Mouse (Mus musculus) testis, adult 2 months (tissue): Measurements from ENCODE around the gene Hoxd4. TPM values are rescaled to one million over a fixed set of nuclear protein-coding genes. Genes with fewer than 3 reads are reported as not detected.

Source experiments
- H3K27ac ChIP-seq: fragments of 200-500 bp; 2 replicates; pipeline ENCODE4 v1.5.1; 2012; ENCODE audit warnings: low read depth, low read length; ENCODE audit not compliant: control insufficient read depth, insufficient read depth
- H3K27me3 ChIP-seq: fragments of 200-500 bp; 2 replicates; pipeline ENCODE4 v1.6.1; 2012; ENCODE audit warnings: mild to moderate bottlenecking, low read length, moderate library complexity; ENCODE audit not compliant: control insufficient read depth, insufficient read depth
- H3K36me3 ChIP-seq: fragments of 200-500 bp; 2 replicates; pipeline ENCODE4 v1.6.1; 2012; ENCODE audit warnings: mild to moderate bottlenecking, low read length; ENCODE audit not compliant: control insufficient read depth, insufficient read depth
- H3K4me1 ChIP-seq: fragments of 200-500 bp; 2 replicates; pipeline ENCODE4 v1.6.1; 2012; ENCODE audit warnings: low read length; ENCODE audit not compliant: control insufficient read depth, insufficient read depth
- H3K4me3 ChIP-seq: fragments of 200-500 bp; 2 replicates; pipeline ENCODE4 v1.5.1; 2012; ENCODE audit warnings: low read depth, mild to moderate bottlenecking, low read length, moderate library complexity, mixed read lengths; ENCODE audit not compliant: control insufficient read depth
- CTCF ChIP-seq: fragments of 200-500 bp; IDR thresholded peaks from 2 replicates; pipeline ENCODE4 v1.5.1; 2012; ENCODE audit warnings: low read depth, mild to moderate bottlenecking, inconsistent platforms, low read length, moderate library complexity; ENCODE audit not compliant: control insufficient read depth, insufficient read depth, insufficient replicate concordance
- POLR2A ChIP-seq: fragments of 200-500 bp; IDR thresholded peaks from 2 replicates; pipeline ENCODE4 v1.6.1; 2012; ENCODE audit warnings: low read depth, mild to moderate bottlenecking, inconsistent platforms, low read length, moderate library complexity; ENCODE audit not compliant: control insufficient read depth
- polyA plus RNA-seq: library from polyadenylated mRNA; depleted of rRNA; stranded (reverse); fragments of >200 nt; gene quantifications from 2 replicates; pipeline ENCODE4 v1.2.3, GENCODE M21; 2012; rRNA removed

The Hoxd4 gene
- 3.3 and 5.3 TPM in 2 replicates for polyA plus RNA-seq

DNA sequence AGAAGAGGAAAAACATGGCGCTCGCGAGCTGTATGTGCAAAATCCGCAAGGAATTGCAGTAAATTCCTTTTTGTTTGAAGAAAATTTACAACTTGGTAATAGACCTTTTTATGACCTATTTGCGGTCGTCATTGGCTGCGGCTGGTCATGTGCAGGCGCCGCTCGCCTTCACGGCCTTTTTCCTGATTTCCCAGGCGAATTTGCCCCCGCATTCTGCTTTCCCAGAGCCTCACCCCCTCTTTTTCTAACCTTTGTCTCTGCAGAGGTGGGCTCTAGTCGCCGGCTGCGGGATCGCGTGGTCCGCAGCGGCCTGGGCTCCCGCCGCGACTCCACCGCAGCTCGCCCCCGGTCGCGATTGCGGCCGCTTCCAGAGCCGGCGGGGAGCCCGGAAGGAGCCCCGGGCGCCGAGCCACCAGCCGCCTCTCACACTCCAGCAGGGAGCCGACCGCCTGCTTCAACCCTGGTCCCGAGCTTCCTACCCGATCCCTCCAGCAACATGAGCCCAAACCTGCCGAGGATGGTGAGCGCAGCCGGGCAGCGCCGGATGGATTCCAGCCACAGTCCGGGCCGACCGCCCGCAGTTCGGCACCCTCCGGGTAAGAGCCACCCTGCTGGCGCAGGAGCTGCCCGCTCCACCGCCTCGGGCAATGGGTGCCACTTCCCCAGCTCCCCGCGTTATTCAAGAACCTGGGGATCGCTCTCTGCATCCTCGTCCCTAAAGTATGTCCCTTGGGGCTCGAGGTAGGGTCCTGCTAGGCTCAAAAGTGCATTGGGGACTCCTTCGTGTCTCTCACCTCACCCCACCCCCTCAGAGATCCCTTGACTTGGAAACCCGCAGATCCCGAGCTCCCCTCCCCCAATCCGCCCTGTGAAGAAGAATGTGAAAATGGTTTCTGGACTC is at the start of gene Hoxd4, which contains the start of gene Hoxd3:
Gene Hoxd4, plus strand, starts transcription at position 209 of the 901 bp plus-strand sequence.
Gene Hoxd3, plus strand, starts transcription at position 207 of the 901 bp plus-strand sequence.
- peaks cover 7% of the 10 kb centered on the region; the same call in 1 of the 2 replicates for H3K27me3 ChIP-seq
- H3K4me3 ChIP-seq, result peak within 1 kb of the TSS; percentile 78
- peaks cover 28% of the 10 kb centered on the region for H3K4me1 ChIP-seq
- TF ChIP-seq POLR2A (no peak), CTCF (no peak)
- H3K27ac ChIP-seq, result peak within 1 kb of the TSS; percentile 79
- H3K36me3 ChIP-seq, result no peaks in the 10 kb centered on the region

DNA sequence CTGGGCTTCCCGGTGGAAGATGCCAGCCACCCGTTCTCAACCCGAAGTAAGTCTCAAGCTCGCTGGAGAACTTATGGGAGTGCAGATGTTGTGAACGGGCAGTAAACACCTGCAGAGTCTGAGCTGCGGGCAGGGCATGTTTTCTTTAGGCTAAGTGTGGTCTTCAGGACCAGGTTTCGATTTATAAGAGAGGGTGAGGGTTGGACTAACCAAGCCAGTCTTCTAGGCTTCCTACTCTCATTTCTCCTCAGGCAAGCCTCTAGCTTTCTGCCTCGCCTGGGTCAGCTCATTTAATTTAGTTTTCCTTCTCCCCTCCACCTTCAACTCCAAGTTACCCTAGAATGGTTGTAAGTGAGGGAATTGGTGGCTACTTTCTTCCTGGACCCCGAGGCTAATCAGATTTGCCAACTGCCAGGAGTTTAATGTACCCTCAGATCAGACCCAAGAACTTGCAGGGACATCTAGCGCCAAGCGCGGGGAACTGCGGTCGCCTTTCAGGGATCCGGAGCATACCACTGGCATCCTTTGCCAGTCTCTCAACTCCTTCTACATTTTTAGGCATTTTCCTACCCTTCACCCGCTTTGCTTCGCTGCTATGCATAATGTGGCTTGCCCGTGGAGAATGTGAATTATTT is 48.3 kb upstream of the Hoxd4 start:
- Histone ChIP-seq H3K36me3 (no peaks in the 10 kb centered on the region), H3K27me3 (peaks cover 20% of the 10 kb centered on the region), H3K27ac (no peak overlapping the region), H3K4me1 (peaks cover 11% of the 10 kb centered on the region), H3K4me3 (no peak overlapping the region)
- TF ChIP-seq CTCF (peak; percentile 46; the same call in 1 of the 2 replicates), POLR2A (no peak)

DNA sequence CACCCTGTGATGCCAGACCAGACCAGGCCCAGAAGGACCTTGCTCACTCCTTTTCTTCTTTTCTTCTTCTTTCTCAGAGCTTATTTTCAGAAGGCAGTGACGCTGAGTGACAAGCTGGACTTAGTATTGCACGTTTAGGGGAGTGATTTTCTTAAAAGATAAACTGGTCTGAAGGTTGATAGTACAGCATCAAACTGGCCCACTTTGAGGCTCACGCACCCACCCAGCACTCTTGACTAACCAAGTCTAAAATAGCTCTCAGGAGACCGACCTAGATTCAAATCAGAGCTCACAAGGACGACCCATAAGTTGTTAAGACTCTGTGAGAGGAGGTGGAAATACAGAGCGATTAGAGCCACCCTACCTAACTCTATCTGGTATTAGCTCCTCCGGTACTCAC is 45.3 kb upstream of the Hoxd4 start:
- no peak overlapping the region for H3K4me3 ChIP-seq
- TF ChIP-seq POLR2A (no peak), CTCF (no peak)

DNA sequence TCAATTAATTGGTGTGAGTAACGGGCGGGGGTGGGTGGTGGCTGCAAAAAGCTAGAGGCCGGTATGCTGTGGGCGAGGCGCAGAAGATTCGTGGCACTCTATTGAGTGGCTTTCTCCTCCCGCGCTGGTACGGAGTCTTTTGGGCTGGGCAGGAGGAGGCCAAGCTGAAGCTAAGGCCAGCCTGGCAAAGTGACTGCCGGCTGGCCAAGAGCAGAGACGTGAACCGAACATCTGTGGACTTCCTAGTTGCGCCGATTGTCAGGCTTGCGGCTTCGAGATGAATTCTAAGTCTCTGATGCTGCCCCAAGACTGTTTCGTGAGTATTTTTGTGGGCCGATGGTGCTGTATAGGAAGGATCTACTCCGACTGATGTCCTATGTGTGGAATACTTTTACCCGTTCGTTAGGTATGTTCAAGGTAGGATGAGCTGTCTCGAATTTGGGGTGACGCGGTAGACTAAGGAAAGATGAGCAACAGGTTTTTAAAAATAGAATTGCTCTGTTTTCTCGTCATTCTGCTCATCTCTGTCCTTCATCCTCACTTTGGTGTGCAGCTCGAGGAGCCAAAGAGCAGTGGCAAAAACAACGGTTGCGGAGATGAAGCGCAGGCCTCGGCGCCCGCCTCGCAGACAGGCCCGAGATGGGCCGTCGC is 44.4 kb upstream of the Hoxd4 start:
- H3K27ac ChIP-seq, result no peak overlapping the region
- no peaks in the 10 kb centered on the region for H3K36me3 ChIP-seq
- TF ChIP-seq CTCF, result no peak
- no peak for TF ChIP-seq POLR2A
- H3K27me3 ChIP-seq, result peaks cover 15% of the 10 kb centered on the region
- peaks cover 8% of the 10 kb centered on the region; the same call in 1 of the 2 replicates for H3K4me1 ChIP-seq
- H3K4me3 ChIP-seq, result no peak overlapping the region

More for the DNA sequence above, 45.3 kb upstream of the Hoxd4 start:
- peaks cover 16% of the 10 kb centered on the region for H3K27me3 ChIP-seq
- no peaks in the 10 kb centered on the region for H3K36me3 ChIP-seq
- peaks cover 11% of the 10 kb centered on the region; the same call in 1 of the 2 replicates for H3K4me1 ChIP-seq
- H3K27ac ChIP-seq, result no peak overlapping the region

DNA sequence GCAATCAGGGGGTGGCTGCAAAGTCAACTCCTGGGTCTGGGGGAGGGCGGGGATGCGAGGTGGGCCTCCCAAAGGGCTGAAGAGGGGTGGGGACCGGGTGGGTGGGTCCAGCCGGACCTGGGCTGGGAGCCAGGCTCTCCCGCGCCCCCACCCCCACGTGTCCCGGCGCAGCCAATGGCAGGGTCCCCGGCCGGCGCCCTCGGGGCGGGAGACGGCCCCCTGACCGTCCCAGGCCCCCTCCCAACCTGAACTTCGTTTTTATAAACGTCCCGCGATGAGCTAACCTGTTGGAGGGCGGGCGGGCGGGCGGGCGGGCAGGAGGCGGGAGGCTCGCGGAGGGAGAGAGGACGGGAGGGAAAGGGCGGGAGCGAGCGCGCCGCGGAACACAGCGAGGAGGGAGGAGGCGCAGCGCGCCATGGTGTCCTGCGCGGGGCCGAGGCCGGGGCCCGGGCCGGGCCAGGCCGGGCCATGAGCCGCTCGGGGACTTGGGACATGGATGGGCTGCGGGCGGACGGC is 43.8 kb upstream of the Hoxd4 start, which contains the start of gene Hoxd13:
Gene Hoxd13, plus strand, starts transcription at position 469 of the 516 bp plus-strand sequence.
- TF ChIP-seq CTCF (no peak), POLR2A (no peak)
- H3K27me3 ChIP-seq, result peaks cover 15% of the 10 kb centered on the region
- peak within 1 kb of the TSS; percentile 57 for H3K4me3 ChIP-seq

DNA sequence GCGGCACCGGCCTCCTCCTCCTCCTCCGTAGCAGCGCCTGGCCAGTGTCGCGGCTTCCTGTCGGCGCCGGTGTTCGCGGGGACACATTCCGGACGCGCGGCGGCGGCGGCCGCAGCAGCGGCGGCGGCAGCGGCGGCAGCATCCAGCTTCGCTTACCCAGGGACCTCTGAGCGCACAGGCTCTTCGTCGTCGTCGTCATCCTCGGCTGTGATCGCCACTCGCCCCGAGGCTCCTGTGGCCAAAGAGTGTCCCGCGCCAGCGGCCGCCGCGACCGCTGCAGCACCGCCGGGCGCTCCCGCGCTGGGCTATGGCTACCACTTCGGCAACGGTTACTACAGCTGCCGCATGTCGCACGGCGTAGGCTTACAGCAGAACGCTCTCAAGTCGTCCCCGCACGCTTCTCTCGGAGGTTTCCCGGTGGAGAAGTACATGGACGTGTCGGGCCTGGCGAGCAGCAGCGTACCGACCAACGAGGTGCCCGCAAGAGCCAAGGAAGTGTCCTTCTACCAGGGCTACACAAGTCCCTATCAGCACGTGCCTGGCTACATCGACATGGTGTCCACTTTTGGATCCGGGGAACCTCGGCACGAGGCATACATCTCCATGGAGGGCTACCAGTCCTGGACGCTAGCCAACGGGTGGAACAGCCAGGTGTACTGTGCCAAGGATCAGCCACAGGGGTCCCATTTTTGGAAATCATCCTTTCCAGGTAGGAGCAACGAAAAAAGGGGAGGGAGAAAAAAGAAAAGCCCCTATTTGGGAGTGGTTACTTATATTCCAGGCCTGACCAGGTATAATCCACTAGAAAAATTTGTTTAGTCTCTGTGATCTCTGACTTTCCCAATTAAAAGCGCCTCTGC is 43.1 kb upstream of the Hoxd4 start:
- Histone ChIP-seq H3K4me1 (peaks cover 12% of the 10 kb centered on the region), H3K27me3 (peaks cover 13% of the 10 kb centered on the region), H3K36me3 (no peaks in the 10 kb centered on the region), H3K27ac (no peak overlapping the region), H3K4me3 (peak overlapping the region; percentile 57)
- TF ChIP-seq POLR2A (no peak), CTCF (no peak)

More for the DNA sequence above, 43.8 kb upstream of the Hoxd4 start, which contains the start of gene Hoxd13:
- H3K36me3 ChIP-seq, result no peaks in the 10 kb centered on the region
- H3K4me1 ChIP-seq, result peaks cover 12% of the 10 kb centered on the region
- H3K27ac ChIP-seq, result no peak within 1 kb of the TSS
